Mouse (Mus musculus): Measurements from ENCODE around the gene Satb2. TPM values are rescaled to one million over a fixed set of nuclear protein-coding genes. Genes with fewer than 3 reads are reported as not detected.

Gene Satb2
- total RNA-seq (2012; rRNA removed) = not detected in 2 replicates
- polyA plus RNA-seq (2012; ENCODE audit: insufficient read depth in 1 of 2, insufficient read length in 2 of 2, low read depth in 1 of 2, low replicate concordance in 2 of 2, missing spikeins in 1 of 2) = not detected

- DNase-seq (ENCODE audit: low read depth, low spot score) = no peak
- Histone ChIP-seq H3K4me1 (ENCODE audit: control insufficient read depth in 1 of 2, insufficient read depth in 2 of 2, low read length in 2 of 2) (no peaks in the 10 kb centered on the region), H3K9me3 (replicated peaks; ENCODE audit: insufficient read depth, low read length) (no peaks in the 10 kb centered on the region), H3K36me3 (ENCODE audit: control insufficient read depth in 1 of 2, insufficient read depth in 2 of 2, low read length in 2 of 2) (no peaks in the 10 kb centered on the region), H3K9ac (ENCODE audit: control insufficient read depth, low read depth, low read length, poor library complexity, severe bottlenecking) (no peak within 1 kb of the TSS), H3K4me3 (ENCODE audit: control insufficient read depth in 1 of 2, insufficient read depth in 1 of 2, low read depth in 2 of 2, low read length in 2 of 2) (no peak within 1 kb of the TSS), H3K27ac (ENCODE audit: control insufficient read depth, low read depth, low read length) (no peak within 1 kb of the TSS), H3K79me2 (ENCODE audit: control insufficient read depth, insufficient read depth, low read length, poor library complexity) (no peaks in the 10 kb centered on the region), H3K27me3 (ENCODE audit: control insufficient read depth in 1 of 2, insufficient read depth in 2 of 2, low read length in 2 of 2) (no peaks in the 10 kb centered on the region)
- no peak for TF ChIP-seq E2F4 (IDR thresholded peaks at IDR 0.05; ENCODE audit: borderline replicate concordance, low read depth, low read length)
- TF ChIP-seq TAL1 (IDR thresholded peaks at IDR 0.05; ENCODE audit: low read length) = no peak
- TF ChIP-seq MAZ (IDR thresholded peaks at IDR 0.05; ENCODE audit: low read depth, low read length) = no peak
- TF ChIP-seq NELFE (IDR thresholded peaks at IDR 0.05; ENCODE audit: low read depth, low read length) = no peak
- no peak for TF ChIP-seq NRF1 (IDR thresholded peaks at IDR 0.05; ENCODE audit: insufficient read depth, low read depth, low read length, poor library complexity, severe bottlenecking)
- no peak for TF ChIP-seq POLR2AphosphoS5 (IDR thresholded peaks at IDR 0.05; ENCODE audit: borderline replicate concordance, low read depth, low read length)
- no peak for TF ChIP-seq POLR2AphosphoS2 (IDR thresholded peaks at IDR 0.05; ENCODE audit: low read length)
Measured at GRCm38 (mm10) chr1:56978151-56978700, at the start of gene Satb2. Gene Satb2, minus strand, starts transcription at chr1:56978650.

- no peak for DNase-seq (ENCODE audit: low read depth, low spot score)
- no peak overlapping the region for H3K27ac ChIP-seq (ENCODE audit: control insufficient read depth, low read depth, low read length)
- no peaks in the 10 kb centered on the region for H3K36me3 ChIP-seq (ENCODE audit: control insufficient read depth in 1 of 2, insufficient read depth in 2 of 2, low read length in 2 of 2)
- no peaks in the 10 kb centered on the region for H3K9me3 ChIP-seq (replicated peaks; ENCODE audit: insufficient read depth, low read length)
- no peaks in the 10 kb centered on the region for H3K27me3 ChIP-seq (ENCODE audit: control insufficient read depth in 1 of 2, insufficient read depth in 2 of 2, low read length in 2 of 2)
- no peak for TF ChIP-seq KAT2A (conservative IDR thresholded peaks at IDR 0.05; ENCODE audit: low read depth, low read length)
- no peak for TF ChIP-seq MEF2A (IDR thresholded peaks at IDR 0.05; ENCODE audit: extremely low read depth, insufficient replicate concordance, low read depth, low read length, poor library complexity, severe bottlenecking)
- TF ChIP-seq BHLHE40 (IDR thresholded peaks at IDR 0.05; ENCODE audit: borderline replicate concordance, low read depth, low read length) = no peak
- no peak for TF ChIP-seq JUND (IDR thresholded peaks at IDR 0.05; ENCODE audit: low read depth, low read length)
- no peak for TF ChIP-seq TAL1 (IDR thresholded peaks at IDR 0.05; ENCODE audit: low read length)
- TF ChIP-seq POLR2AphosphoS5 (IDR thresholded peaks at IDR 0.05; ENCODE audit: borderline replicate concordance, low read depth, low read length) = no peak
- TF ChIP-seq MYC (IDR thresholded peaks at IDR 0.05; ENCODE audit: low read depth, low read length) = no peak
- no peak for TF ChIP-seq SMC3 (IDR thresholded peaks at IDR 0.05; ENCODE audit: low read depth, low read length)
- TF ChIP-seq MAFK (IDR thresholded peaks at IDR 0.05; ENCODE audit: borderline replicate concordance, low read depth, low read length) = no peak
- no peak for TF ChIP-seq ETS1 (IDR thresholded peaks at IDR 0.05; ENCODE audit: low read depth, low read length)
- no peak for TF ChIP-seq MAZ (IDR thresholded peaks at IDR 0.05; ENCODE audit: low read depth, low read length)
- no peak for TF ChIP-seq ZMIZ1 (IDR thresholded peaks at IDR 0.05; ENCODE audit: low read depth, low read length)
- TF ChIP-seq RAD21 (IDR thresholded peaks at IDR 0.05; ENCODE audit: low read depth, low read length) = no peak
- no peak for TF ChIP-seq ZNF384 (IDR thresholded peaks at IDR 0.05; ENCODE audit: low read depth, low read length)
- no peaks in the 10 kb centered on the region for H3K4me1 ChIP-seq (ENCODE audit: control insufficient read depth in 1 of 2, insufficient read depth in 2 of 2, low read length in 2 of 2)
- H3K79me2 ChIP-seq (ENCODE audit: control insufficient read depth, insufficient read depth, low read length, poor library complexity) = no peaks in the 10 kb centered on the region
- no peak overlapping the region for H3K4me3 ChIP-seq (ENCODE audit: control insufficient read depth in 1 of 2, insufficient read depth in 1 of 2, low read depth in 2 of 2, low read length in 2 of 2)
- H3K9ac ChIP-seq (ENCODE audit: control insufficient read depth, low read depth, low read length, poor library complexity, severe bottlenecking) = no peak overlapping the region
Measured at GRCm38 (mm10) chr1:57018941-57019340, 40.5 kb upstream of the Satb2 start.

All from MEL (cell line).